Mouse (Mus musculus) bone marrow, adult 2 months (tissue): ENCODE results near the gene 1600014C10Rik.

Experiments
- CTCF ChIP-seq: fragments of 200-500 bp; IDR thresholded peaks from 2 replicates; pipeline ENCODE4 v1.5.1; 2011; ENCODE audit warnings: low read length, control low read depth; ENCODE audit not compliant: control insufficient read depth, insufficient read depth
- POLR2A ChIP-seq: fragments of 200-500 bp; IDR thresholded peaks from 2 replicates; pipeline ENCODE4 v1.6.1; 2011; ENCODE audit warnings: low read depth, mild to moderate bottlenecking, control low read depth, low read length, borderline replicate concordance; ENCODE audit not compliant: control insufficient read depth

DNA sequence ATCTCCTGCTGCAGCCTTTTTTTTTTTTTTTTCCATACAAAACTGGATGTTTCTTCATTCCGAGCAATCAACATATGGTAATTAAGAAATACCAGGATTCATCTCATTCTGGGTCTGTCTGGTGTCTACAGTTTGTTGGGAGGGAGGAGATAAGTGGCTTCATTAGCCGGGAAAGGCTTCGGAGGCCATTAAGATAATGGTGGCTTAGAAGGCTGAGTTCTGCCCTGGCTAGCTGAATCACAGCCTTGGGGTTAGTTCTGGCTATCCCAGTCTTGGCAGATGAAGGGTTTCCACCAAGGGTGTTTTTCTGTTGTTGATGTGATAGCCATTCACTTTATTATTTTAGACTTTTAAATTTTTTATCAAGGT is 18.3 kb downstream of the 1600014C10Rik start:
- TF ChIP-seq POLR2A (no peak), CTCF (no peak)
